Mouse (Mus musculus) heart, embryonic 13.5 days (tissue): ENCODE results near the gene Pex11b. TPM values are rescaled to one million over a fixed set of nuclear protein-coding genes. Genes with fewer than 3 reads are reported as not detected.
A peak's percentile ranks its signal among the peaks of the same experiment; 100 is the strongest.

Source experiments
- ATAC-seq: fragments of 200-750 bp; cut with Nextera tagmentation; 2 replicates; pipeline ENCODE4 v1.8.0; 2017; ENCODE audit warnings: moderate TSS enrichment; ENCODE audit not compliant: insufficient number of reproducible peaks, low FRiP score, low TSS enrichment; ENCODE audit errors: extremely low read depth
- H3K27ac ChIP-seq: fragments of 300-500 bp; sonication (generic); replicated peaks from 2 replicates; pipeline ENCODE4 v1.5.1; 2015; ENCODE audit warnings: moderate library complexity, mild to moderate bottlenecking, inconsistent platforms
- H3K27me3 ChIP-seq: fragments of 300-500 bp; sonication (generic); replicated peaks from 2 replicates; pipeline ENCODE4 v1.6.1; 2015; ENCODE audit warnings: mild to moderate bottlenecking, inconsistent platforms
- H3K36me3 ChIP-seq: fragments of 300-500 bp; sonication (generic); 2 replicates; pipeline ENCODE4 v1.6.1; 2015; ENCODE audit warnings: mild to moderate bottlenecking, inconsistent platforms
- H3K4me1 ChIP-seq: fragments of 300-500 bp; sonication (generic); 2 replicates; pipeline ENCODE4 v1.6.1; 2015; ENCODE audit warnings: inconsistent platforms
- H3K4me2 ChIP-seq: fragments of 300-500 bp; sonication (generic); 2 replicates; pipeline ENCODE4 v1.6.1; 2015; ENCODE audit warnings: inconsistent platforms, mild to moderate bottlenecking, moderate library complexity
- H3K4me3 ChIP-seq: fragments of 300-500 bp; sonication (generic); 2 replicates; pipeline ENCODE4 v1.5.1; 2015; ENCODE audit warnings: moderate library complexity, mild to moderate bottlenecking, inconsistent platforms
- H3K9ac ChIP-seq: fragments of 300-500 bp; sonication (generic); 2 replicates; pipeline ENCODE4 v1.6.1; 2015; ENCODE audit warnings: inconsistent platforms, mild to moderate bottlenecking, moderate library complexity
- H3K9me3 ChIP-seq: fragments of 300-500 bp; sonication (generic); 2 replicates; pipeline ENCODE4 v1.6.1; 2016; ENCODE audit warnings: inconsistent platforms
- WGBS: fragments of 180-500 bp; shearing (Covaris S2); methylation state at CpG from one replicate; pipeline ENCODE4 v1.1.7; 2015; ENCODE audit warnings: mixed read lengths; 5-methylcytosine and 5-hydroxymethylcytosine counted together
- polyA plus RNA-seq: library from polyadenylated mRNA; unstranded; fragments of >200 nt; fragmentation: Nextera tagmentation; extraction: Ambion mirVana; gene quantifications from 2 replicates; pipeline ENCODE4 v1.2.1, GENCODE M21; 2015

Gene Pex11b
- polyA plus RNA-seq, result 35.8 and 37.3 TPM in 2 replicates

DNA sequence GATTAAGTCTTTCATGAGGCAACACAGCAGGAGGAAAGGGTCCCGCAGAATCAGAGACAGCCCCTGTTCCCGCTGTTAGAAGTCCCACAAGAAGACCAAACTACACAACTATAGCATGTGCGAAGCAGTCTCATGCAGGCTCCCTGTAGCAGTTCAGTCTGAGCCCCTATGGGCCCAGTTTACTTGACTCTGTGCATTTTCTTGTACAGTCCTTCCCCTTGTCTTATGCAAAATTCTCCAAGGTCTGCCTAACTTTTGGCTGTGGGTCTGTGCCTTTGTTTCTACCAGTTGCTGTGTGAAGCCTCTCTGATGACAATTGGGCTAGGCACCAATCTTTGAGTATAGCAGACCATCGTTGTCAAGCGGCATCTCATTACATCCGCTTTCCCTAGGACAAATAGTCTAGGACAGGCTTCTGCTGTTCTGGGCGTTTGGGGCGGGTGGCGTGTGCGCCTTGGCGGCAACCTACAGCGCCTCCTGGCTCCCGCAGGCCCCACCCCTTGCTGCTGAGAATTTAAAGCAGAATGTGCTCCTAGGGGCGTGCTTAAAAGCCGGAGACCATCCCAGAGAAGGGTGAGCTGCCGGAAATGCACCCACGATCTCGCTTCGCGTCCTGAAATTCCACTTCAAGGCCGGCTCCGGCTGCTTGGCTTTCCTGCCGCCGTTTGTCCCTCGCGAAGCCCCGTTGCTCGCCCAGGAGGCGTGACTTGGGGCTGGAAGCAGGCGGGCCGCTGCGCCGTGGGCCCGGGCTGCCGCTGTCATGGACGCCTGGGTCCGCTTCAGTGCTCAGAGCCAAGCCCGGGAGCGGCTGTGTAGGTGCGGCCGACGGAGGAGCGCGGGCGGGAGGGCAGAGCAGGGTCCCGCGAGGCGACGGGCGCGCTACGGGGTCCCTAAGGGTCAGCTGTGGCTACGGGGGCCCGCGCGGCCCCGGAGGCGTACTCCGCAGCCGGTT lies at the start of gene Pex11b, which contains the start of gene Gm42957:
Gene Pex11b (plus strand): TSS at position 449 of the 952 bp plus-strand sequence.
Gene Gm42957 (plus strand): TSS at position 547 of the 952 bp plus-strand sequence.
- peaks cover 65% of the 10 kb centered on the region for H3K36me3 ChIP-seq
- ATAC-seq, result peak; percentile 84
- no peaks in the 10 kb centered on the region for H3K9me3 ChIP-seq
- peaks cover 34% of the 10 kb centered on the region for H3K4me1 ChIP-seq
- peak within 1 kb of the TSS; percentile 97 for H3K9ac ChIP-seq
- peak within 1 kb of the TSS; percentile 78 for H3K27ac ChIP-seq
- peak within 1 kb of the TSS; percentile 81 for H3K4me3 ChIP-seq
- 3% methylated on average over 59 of the region's 60 CpGs for WGBS
- H3K4me2 ChIP-seq, result peak within 1 kb of the TSS; percentile 90
- no peaks in the 10 kb centered on the region for H3K27me3 ChIP-seq

DNA sequence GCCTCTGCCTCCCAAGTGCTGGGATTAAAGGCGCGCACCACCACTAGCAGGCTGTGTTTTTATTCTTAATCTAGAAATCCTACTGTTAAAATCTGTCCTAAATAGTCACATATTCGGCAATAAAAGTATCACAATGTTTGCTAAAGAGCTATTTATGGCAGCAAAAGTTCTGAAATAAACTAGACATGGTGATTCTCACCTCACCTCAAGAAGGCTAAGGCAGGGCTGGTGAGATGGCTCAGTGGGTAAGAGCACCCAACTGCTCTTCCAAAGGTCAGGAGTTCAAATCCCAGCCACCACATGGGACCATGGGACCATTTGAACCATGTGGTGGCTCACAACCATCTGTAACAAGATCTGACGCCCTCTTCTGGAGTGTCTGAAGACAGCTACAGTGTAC lies 44.5 kb upstream of the Pex11b start:
- Histone ChIP-seq H3K36me3 (peaks cover 10% of the 10 kb centered on the region; the same call in 1 of the 2 replicates), H3K9ac (no peak overlapping the region), H3K27me3 (no peaks in the 10 kb centered on the region), H3K4me2 (no peak overlapping the region), H3K27ac (no peak overlapping the region), H3K9me3 (no peaks in the 10 kb centered on the region), H3K4me1 (peaks cover 20% of the 10 kb centered on the region), H3K4me3 (no peak overlapping the region)
- no peak for ATAC-seq
- WGBS, result 72% methylated on average over 4 of the region's 4 CpGs

DNA sequence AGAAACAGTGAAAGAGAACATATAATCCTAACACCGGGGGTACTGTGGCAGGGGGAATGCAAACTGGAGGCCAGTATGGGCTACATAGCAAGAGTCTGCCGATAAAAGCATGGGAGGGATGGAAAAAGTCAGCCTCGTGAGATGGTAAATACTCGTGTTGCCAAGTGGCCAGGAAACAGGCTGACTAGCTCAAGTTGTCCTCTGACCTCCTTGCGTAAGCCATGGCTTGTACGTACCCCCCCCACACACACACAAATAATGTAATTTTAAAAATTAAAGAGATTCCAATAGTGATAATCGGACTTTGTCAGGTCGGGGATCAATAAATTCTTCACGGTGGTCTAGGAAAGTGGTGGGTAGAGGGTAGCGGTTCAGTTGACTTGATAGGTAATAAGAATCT lies 41.8 kb upstream of the Pex11b start:
- no peaks in the 10 kb centered on the region for H3K9me3 ChIP-seq
- peak overlapping the region; percentile 83 for H3K9ac ChIP-seq

DNA sequence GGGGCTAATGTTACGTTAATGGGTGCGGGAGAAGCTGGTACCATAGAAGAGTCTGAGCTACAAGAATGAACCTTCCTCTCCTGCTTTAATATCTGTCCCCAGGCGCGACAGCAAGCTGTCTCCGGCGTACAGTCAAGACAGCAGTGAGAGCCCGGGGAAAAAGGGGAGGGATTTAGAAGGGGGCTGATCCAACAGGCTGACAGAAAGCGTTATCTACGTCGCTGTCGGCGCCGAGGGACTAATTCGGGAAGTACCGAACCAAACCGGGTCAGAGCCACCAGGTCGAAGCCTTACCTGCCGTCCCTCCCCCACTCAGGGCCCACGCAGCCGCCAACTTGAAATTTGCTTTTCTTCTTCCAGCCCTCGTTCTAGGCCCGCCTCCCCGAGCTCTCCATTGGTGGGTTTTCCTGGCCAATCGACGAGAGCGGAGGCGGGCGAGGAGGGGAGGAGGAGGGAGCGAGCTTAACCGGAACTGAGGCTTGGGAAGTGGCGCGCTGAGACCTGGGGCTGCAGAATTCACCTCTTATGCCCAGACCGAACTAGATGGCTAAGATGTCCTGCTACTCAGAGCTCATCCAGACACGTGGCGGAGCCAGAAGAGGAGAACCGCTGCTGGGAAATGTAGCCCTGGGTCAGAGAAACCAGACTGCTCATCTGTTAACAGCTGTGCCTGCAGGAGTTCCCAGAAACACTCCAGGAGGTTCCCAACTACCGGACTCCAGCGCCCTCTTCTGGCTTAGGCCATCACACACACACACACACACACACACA lies 41.2 kb upstream of the Pex11b start, which contains the start of gene Polr3gl:
Gene Polr3gl (minus strand): TSS at position 392 of the 771 bp plus-strand sequence.
- Histone ChIP-seq H3K36me3 (peaks cover 10% of the 10 kb centered on the region; the same call in 1 of the 2 replicates), H3K4me3 (peak within 1 kb of the TSS; percentile 65), H3K9ac (peak within 1 kb of the TSS; percentile 83), H3K27me3 (no peaks in the 10 kb centered on the region), H3K27ac (peak within 1 kb of the TSS; percentile 89), H3K9me3 (no peaks in the 10 kb centered on the region), H3K4me2 (peak within 1 kb of the TSS; percentile 89), H3K4me1 (peaks cover 45% of the 10 kb centered on the region)
- WGBS, result under 1% methylated on average over 36 of the region's 38 CpGs
- peak; percentile 78 for ATAC-seq

More for the DNA sequence above, 41.8 kb upstream of the Pex11b start:
- peak overlapping the region; percentile 65 for H3K4me3 ChIP-seq
- peak overlapping the region; percentile 89 for H3K27ac ChIP-seq
- under 1% methylated on average over 10 of the region's 10 CpGs for WGBS
- peaks cover 39% of the 10 kb centered on the region for H3K4me1 ChIP-seq
- peak overlapping the region; percentile 89 for H3K4me2 ChIP-seq
- H3K27me3 ChIP-seq, result no peaks in the 10 kb centered on the region
- H3K36me3 ChIP-seq, result peaks cover 10% of the 10 kb centered on the region; the same call in 1 of the 2 replicates
- ATAC-seq, result no peak

DNA sequence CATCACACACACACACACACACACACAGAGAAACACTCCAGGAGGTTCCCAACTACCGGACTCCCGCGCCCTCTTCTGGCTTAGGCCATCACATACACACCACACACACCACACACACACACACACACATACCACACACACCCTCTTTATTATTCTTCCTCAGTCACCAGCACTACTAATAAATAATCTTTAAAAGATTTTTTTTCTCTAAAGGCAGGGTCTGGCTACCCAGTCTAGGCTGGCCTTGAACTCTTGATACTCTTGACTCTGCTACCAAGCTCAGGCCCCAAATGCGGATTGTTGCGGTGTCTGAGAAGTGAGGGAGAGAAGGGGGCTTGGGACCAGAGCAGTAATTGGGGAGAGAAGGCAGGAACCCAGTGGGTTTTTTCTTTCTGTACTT lies 40.3 kb upstream of the Pex11b start:
- Histone ChIP-seq H3K9ac (no peak overlapping the region), H3K4me2 (no peak overlapping the region), H3K27ac (no peak overlapping the region), H3K9me3 (no peaks in the 10 kb centered on the region), H3K36me3 (peaks cover 7% of the 10 kb centered on the region; the same call in 1 of the 2 replicates), H3K4me1 (peaks cover 49% of the 10 kb centered on the region), H3K27me3 (no peaks in the 10 kb centered on the region), H3K4me3 (no peak overlapping the region)
- WGBS, result 67% methylated on average over 5 of the region's 5 CpGs
- ATAC-seq, result no peak

DNA sequence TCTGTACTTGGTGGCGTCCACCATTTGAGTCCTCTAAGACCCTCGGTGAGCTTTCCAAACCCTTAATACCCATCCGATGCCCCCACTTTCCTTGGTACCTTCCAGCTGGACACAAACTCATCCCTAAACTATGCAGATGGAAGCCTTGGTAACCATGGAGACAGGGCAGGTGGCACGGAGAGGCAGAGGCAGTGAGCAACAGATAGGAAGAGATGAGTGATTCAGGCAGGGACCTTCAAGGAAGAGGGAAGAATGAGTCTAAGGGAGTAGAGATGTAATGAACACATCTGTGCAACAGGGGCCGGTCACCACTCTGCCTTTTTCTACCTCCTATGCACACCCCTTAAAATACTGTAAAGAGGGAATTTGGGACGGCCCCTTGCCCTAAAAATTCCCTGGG lies 39.5 kb upstream of the Pex11b start:
- no peaks in the 10 kb centered on the region for H3K27me3 ChIP-seq
- H3K4me2 ChIP-seq, result peak overlapping the region; percentile 77
- H3K4me1 ChIP-seq, result peaks cover 57% of the 10 kb centered on the region
- peak overlapping the region; percentile 63 for H3K4me3 ChIP-seq
- H3K36me3 ChIP-seq, result 0 out of 2 replicates have a peak, but pooled peaks cover 3% of the 10 kb centered on the region
- WGBS, result 36% methylated on average over 6 of the region's 6 CpGs
- H3K9me3 ChIP-seq, result no peaks in the 10 kb centered on the region
- peak overlapping the region; percentile 84 for H3K9ac ChIP-seq
- H3K27ac ChIP-seq, result peak overlapping the region; percentile 73
- no peak for ATAC-seq

DNA sequence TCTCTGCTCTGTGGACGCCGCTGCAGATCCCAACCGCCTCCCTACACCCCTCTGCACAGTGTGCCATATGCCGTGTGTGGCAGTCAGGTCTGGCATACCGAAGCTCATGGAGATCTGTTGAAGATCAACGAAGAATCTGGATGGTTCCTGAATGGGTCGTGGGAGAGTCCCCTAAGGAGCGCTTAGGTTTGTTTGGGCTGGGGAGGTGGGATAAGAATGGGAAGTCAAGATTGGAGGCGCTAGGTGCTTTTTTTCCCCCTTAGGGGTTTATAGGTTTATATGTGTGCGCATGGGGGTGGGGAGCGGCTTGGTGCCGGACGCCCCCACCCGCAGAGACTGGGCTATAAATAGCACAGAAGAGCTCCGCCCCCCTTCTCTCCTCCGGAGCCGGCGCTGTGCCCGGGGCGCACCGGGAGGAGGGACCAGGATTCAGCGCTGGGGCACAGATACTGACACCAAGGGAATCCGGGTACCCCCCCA lies 38.9 kb upstream of the Pex11b start, which contains the start of gene Ankrd34a:
Gene Ankrd34a (plus strand): TSS at position 409 of the 480 bp plus-strand sequence.
- Histone ChIP-seq H3K36me3 (no peaks in the 10 kb centered on the region), H3K27me3 (no peaks in the 10 kb centered on the region), H3K9ac (peak within 1 kb of the TSS; percentile 84), H3K27ac (peak within 1 kb of the TSS; percentile 74), H3K9me3 (no peaks in the 10 kb centered on the region), H3K4me3 (peak within 1 kb of the TSS; percentile 63), H3K4me1 (peaks cover 57% of the 10 kb centered on the region), H3K4me2 (peak within 1 kb of the TSS; percentile 77)
- WGBS, result under 1% methylated on average over 23 of the region's 23 CpGs
- ATAC-seq, result no peak

DNA sequence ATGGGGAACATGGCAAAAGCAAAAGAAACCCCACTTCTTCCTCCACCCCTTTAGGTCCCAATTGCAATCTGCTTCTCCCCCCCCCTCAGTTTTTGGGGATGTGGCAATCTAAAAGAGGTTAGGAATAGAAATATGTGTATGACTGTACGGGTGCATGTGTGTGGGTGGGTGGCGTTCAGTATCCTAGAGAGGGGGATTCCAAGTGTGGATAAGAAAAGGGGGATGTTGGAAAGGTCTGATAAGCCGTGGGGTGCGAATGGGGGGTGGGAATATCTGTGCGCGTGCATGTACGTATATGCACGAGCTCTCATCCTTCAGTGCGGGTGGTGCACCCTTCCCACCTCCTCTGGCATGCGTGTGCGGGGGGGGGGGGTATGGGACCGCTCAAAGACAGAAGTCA lies 38.3 kb upstream of the Pex11b start:
- Histone ChIP-seq H3K36me3 (no peaks in the 10 kb centered on the region), H3K4me2 (peak overlapping the region; percentile 77), H3K27ac (peak overlapping the region; percentile 74), H3K9ac (peak overlapping the region; percentile 84), H3K4me1 (peaks cover 59% of the 10 kb centered on the region), H3K9me3 (no peaks in the 10 kb centered on the region), H3K27me3 (no peaks in the 10 kb centered on the region), H3K4me3 (peak overlapping the region; percentile 63)
- no peak for ATAC-seq
- 0% methylated on average over 11 of the region's 12 CpGs for WGBS

DNA sequence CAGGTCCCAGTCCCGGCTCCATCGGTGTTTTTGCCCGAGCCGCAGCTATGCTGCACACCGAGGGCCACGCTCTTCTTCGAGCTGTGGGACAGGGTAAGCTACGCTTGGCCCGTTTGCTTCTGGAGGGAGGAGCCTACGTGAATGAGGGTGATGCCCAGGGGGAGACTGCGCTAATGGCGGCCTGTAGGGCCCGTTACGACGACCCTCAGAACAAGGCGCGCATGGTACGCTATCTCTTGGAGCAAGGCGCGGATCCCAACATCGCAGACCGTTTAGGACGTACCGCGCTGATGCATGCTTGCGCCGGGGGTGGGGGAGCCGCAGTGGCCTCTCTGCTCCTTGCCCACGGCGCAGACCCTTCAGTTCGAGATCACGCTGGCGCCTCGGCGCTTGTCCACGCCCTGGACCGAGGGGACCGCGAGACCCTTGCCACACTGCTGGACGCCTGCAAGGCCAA lies 37.7 kb upstream of the Pex11b start:
- WGBS, result under 1% methylated on average over 40 of the region's 40 CpGs
- Histone ChIP-seq H3K4me3 (peak overlapping the region; percentile 63), H3K4me1 (peaks cover 60% of the 10 kb centered on the region), H3K9ac (peak overlapping the region; percentile 84), H3K36me3 (no peaks in the 10 kb centered on the region), H3K9me3 (no peaks in the 10 kb centered on the region), H3K27me3 (no peaks in the 10 kb centered on the region), H3K4me2 (peak overlapping the region; percentile 77), H3K27ac (peak overlapping the region; percentile 74)
- no peak for ATAC-seq

DNA sequence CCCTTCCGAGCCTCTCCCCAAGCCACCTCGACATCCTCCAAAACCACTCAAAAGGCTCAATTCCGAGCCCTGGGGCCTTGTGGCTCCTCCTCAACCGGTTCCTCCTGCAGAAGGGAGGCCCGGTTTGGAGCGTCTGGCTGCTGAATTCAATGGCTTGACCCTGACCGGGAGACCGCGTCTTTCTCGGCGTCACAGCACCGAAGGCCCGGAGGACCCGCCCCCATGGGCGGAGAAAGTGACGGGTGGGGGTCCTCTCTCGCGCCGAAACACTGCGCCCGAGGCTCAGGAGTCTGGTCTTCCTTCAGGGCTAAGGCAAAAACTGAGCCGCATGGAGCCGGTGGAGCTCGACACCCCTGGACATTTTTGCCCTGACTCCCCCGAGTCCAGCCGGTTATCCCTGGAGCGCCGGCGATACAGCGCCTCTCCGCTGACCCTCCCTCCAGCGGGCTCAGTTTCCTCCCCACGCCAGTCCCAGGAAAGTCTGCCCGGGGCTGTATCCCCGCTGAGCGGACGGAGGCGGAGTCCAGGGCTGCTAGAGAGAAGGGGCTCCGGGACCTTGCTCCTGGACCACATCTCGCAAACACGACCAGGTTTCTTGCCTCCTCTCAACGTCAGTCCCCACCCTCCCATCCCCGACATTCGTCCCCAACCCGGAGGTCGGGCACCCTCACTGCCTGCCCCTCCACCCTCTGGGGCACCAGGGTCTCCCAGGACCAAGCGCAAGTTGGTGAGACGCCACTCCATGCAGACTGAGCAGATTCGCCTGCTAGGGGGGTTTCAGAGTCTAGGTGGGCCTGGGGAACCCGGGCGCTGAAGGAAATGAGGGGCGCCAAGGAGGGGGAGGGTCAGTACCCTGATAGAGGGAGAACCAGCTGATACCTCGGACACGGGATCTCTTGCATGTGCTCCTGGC lies 36.8 kb upstream of the Pex11b start:
- no peak for ATAC-seq
- Histone ChIP-seq H3K4me1 (peaks cover 60% of the 10 kb centered on the region), H3K27me3 (no peaks in the 10 kb centered on the region), H3K4me2 (peak overlapping the region; percentile 77), H3K27ac (peak overlapping the region; percentile 74), H3K36me3 (peaks cover 7% of the 10 kb centered on the region), H3K4me3 (peak overlapping the region; percentile 63), H3K9me3 (no peaks in the 10 kb centered on the region), H3K9ac (peak overlapping the region; percentile 84)
- 5% methylated on average over 54 of the region's 54 CpGs for WGBS
